Mouse (Mus musculus) layer of hippocampus, adult 2 months (tissue): Measurements from ENCODE around the gene Auts2. TPM values are rescaled to one million over a fixed set of nuclear protein-coding genes. Genes with fewer than 3 reads are reported as not detected.

Experiments
- DNase-seq, 2 experiments: peaks; one replicate each; pipeline ENCODE4 v3.0.0; 2022; ENCODE audit warnings: low spot score in 2 of 2
- H3K27ac ChIP-seq: fragments of 200-600 bp; 2 replicates; pipeline ENCODE4 v1.8.1; 2022
- H3K4me3 ChIP-seq: fragments of 200-600 bp; 2 replicates; pipeline ENCODE4 v1.8.1; 2022; ENCODE audit warnings: mild to moderate bottlenecking
- CTCF ChIP-seq: fragments of 200-600 bp; conservative IDR thresholded peaks from 2 replicates; pipeline ENCODE4 v1.8.1; 2022; ENCODE audit warnings: antibody characterized with exemption, mild to moderate bottlenecking, moderate library complexity
- total RNA-seq, 2 experiments: library from RNA; stranded (reverse); gene quantifications; 2 replicates each; pipeline ENCODE4 v1.2.3; 2021

Auts2 gene
- total RNA-seq, 2 experiments from 2014 or later, result 157 to 188 TPM

GRCm38 (mm10) chr5:132112666-132113065, 430.5 kb downstream of the Auts2 start:
- no peak for DNase-seq
- H3K27ac ChIP-seq, result peak overlapping the region; percentile 52; the same call in 1 of the 2 replicates
- no peak for TF ChIP-seq CTCF
- H3K4me3 ChIP-seq, result no peak overlapping the region

GRCm38 (mm10) chr5:132102426-132102825, 440.7 kb downstream of the Auts2 start:
- no peak for DNase-seq
- no peak overlapping the region for H3K27ac ChIP-seq
- no peak overlapping the region for H3K4me3 ChIP-seq
- TF ChIP-seq CTCF, result no peak

- DNase-seq, result no peak
- Histone ChIP-seq H3K27ac (peak overlapping the region; percentile 43), H3K4me3 (no peak overlapping the region)
- no peak for TF ChIP-seq CTCF
Measured at GRCm38 (mm10) chr5:132098461-132098860, 444.7 kb downstream of the Auts2 start.

DNA sequence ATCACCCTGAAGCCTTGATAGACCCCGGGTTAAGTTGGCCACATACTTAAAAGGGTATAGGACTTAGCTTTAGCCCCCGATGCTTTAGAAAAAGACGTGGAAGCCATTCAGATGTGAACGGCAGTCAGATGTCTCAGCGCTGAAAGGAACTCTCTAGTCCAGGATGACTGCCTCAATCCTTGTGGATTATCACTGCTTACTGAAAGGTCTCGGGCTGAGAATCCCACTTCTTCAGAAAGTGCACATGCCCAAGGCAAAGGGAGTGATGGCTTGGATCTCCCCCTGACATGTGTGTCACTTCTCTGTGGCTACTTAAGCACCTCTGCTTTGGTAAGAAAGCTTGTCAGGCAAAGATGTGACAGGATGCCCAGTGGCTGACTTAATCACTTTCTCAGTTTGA, 450.4 kb downstream of the Auts2 start:
- DNase-seq, result no peak
- Histone ChIP-seq H3K4me3 (no peak overlapping the region), H3K27ac (no peak overlapping the region)
- no peak for TF ChIP-seq CTCF

DNA sequence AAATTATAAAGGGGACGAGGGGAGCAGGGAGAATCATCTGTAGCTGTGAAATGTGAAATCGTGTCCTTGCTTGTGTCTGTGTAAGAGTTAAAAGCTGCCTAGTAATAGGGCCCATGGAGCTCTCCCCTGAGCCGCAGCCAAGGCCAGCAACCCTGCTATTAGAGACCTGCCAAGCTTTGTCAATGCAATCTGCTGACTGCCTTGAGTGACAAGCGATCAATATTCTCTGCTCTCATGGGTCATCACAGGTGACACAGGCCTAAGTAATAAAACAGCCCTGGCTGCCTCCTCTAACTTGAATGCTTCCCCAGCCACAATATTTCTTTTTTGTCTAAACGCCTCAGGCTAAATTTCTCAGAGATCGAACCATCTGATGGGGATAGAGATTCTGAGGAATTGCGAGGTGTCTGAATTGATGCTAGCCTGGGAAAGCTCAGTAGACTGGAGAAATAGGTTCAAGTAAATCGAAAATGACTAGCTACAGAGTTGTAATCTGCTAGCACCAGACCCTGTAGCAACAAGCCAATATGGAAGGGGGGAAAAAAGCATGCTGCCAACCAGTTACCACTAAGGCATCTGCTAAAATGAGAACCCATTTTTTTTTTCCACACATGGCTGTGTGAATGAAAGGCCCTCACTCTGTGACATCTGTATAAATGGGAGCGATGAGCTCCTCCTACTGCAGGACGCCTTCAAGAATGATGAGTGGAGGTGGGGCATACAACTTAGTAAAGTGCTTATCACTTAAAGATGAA, 453.5 kb downstream of the Auts2 start:
- H3K4me3 ChIP-seq, result no peak overlapping the region
- no peak for TF ChIP-seq CTCF
- DNase-seq, result no peak
- H3K27ac ChIP-seq, result peak overlapping the region; percentile 54

GRCm38 (mm10) chr5:132088585-132088984, 454.6 kb downstream of the Auts2 start:
- no peak for DNase-seq
- Histone ChIP-seq H3K4me3 (no peak overlapping the region), H3K27ac (no peak overlapping the region)
- peak; percentile 71 for TF ChIP-seq CTCF

GRCm38 (mm10) chr5:132083753-132084326, 459.3 kb downstream of the Auts2 start:
- TF ChIP-seq CTCF, result no peak
- Histone ChIP-seq H3K4me3 (no peak overlapping the region), H3K27ac (no peak overlapping the region)
- DNase-seq, result no peak

DNA sequence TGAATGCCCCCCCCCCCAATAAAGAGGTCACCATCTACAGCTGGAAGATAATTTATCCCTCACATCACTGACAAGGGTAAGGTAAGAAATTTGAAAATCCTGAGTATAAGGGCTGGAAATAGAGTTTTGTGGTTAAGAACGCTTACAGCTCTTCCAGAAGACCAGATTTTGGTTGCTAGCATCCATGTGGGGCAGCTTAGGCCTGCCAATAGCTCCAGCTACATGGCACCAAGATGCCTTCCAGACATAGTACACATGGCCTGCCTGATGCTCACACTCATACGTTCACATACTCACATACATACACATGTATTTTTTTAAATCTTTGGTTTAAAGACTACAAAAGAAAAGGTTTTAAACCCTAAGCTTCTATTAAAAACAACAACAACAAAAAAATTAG, 467.2 kb downstream of the Auts2 start:
- TF ChIP-seq CTCF, result no peak
- no peak for DNase-seq
- Histone ChIP-seq H3K4me3 (no peak overlapping the region), H3K27ac (peak overlapping the region; percentile 78; the same call in 1 of the 2 replicates)

GRCm38 (mm10) chr5:132074724-132075374, 468.3 kb downstream of the Auts2 start:
- Histone ChIP-seq H3K27ac (peak overlapping the region; percentile 78), H3K4me3 (peak overlapping the region; percentile 47)
- peak; percentile 72 to 83 for DNase-seq
- no peak for TF ChIP-seq CTCF

DNA sequence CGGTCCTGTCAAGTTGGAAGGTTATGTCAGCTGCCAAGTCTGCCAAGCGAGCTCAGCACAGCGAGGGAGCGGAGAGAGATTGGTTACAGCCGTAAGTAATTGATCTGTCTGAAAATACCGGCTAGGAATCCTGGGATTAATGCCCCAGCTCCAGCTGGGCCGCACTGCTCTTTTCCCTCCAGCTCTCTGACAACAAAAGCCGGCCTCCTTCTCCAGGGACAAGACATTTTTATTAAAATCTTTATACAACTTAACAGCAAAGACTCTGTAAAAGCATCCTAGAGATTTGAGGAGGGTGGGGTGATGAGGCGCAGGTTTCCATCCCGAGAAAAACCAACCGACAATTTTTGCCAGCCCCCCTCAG, 468.8 kb downstream of the Auts2 start:
- no peak for TF ChIP-seq CTCF
- peak overlapping the region; percentile 47 for H3K4me3 ChIP-seq
- H3K27ac ChIP-seq, result peak overlapping the region; percentile 78
- no peak for DNase-seq

DNA sequence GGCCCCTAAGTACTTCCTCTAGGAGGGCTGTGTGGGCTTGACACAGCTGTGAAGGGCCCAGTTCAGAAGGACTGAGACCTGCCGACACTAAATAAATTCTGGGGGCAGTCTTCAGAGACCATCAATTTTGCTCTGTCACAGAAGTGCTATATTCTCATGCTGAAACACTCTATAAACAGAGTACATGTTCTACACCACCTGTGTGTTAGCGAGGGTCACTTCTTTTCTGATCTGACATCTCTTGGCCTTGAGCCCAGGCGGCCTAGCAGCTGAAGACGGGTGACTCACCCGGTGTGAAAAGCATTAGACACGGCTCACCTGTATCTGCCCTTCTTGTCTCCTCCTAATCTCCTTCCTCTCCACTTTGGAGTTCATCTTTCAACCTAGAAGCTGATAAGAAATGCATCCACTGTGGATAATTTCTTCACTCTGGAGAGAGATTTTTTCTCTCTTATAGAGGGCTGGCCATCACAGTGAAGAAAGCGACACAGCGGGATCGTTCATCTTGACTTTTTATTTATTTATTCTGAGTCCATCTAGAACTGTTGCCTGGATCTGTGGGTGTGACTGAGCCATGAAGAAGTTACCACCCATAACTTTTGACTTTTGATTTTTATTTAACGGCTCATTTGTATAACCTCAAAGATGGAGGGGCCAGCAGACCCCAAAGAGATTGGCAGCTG, 469.3 kb downstream of the Auts2 start:
- Histone ChIP-seq H3K4me3 (peak overlapping the region; percentile 47), H3K27ac (peak overlapping the region; percentile 78)

DNA sequence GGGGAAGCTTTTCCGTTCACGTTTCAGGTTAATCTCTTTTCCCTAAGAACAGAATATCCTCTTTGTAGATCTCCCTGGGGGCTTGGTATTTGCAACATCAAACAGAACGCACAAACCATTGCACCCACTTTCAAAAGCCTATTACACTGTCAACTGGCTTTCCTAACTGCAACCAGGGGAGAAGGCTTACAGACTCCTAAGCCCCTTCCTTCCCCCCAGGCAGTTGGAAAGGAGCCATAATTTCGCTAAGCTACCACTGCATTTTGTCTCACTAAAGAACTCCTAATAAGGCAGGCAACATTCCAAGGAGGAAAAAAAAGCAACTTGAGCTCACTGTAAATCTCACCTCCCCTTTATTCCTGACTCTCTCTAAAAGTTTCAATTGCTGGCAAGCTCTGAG, 470.8 kb downstream of the Auts2 start:
- no peak for TF ChIP-seq CTCF
- Histone ChIP-seq H3K27ac (0 out of 2 replicates have a peak overlapping the region, but pooled peaks have one; percentile 23), H3K4me3 (no peak overlapping the region)
- DNase-seq, result no peak

More for the DNA sequence above, 469.3 kb downstream of the Auts2 start:
- no peak for DNase-seq
- no peak for TF ChIP-seq CTCF
